ENCODE assay signal across 8 mouse cellular contexts in the genomic region with DNA sequence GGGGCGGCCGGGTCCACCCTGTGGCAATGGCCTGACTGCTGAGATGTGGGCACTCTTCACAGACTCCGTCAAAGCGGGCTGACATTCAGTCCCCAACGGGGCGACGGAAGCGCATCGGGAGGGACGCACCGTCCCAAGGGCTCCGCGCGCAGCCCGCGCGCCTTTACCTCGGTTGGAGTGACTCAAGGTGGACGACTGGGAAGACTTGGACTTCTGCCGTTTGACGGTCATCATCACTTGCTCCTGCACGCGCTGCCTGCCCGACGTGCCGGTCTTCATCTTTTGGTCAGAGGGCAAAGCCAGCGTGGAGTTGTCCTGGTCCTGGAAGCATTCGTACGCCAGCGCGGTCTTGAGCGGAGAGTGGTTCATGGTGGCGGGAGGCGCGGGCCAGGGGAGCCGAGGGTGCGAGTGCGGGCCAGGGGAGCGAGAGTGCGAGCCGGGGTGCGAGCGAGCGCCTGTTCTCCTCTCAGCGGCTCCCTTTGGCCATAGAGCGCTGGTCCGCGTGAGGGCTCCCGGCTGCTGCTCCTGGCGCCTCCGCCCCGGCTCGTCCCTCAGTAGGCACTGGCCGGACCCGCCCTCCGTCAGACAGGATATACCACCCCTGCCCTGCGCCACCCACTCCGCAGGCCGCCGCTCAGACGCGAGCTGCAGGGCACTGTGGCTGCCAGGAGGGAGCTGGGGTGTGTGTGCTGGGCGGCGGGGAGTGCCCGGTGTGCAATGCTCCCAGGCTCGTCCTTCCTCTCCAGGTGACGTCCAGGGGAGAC. TPM values are rescaled to one million over a fixed set of nuclear protein-coding genes. Genes with fewer than 3 reads are reported as not detected.
DNase-seq lines count a peak whose midpoint lies in the region; ATAC-seq and TF ChIP-seq lines count a peak whose summit lies in the region.
"Had no signal": no experiment of that assay in that cellular context is flagged by ENCODE, and none has a peak within 500 bp of the region (broad histone marks: within the 10 kb centered on the region; RNA-seq: fewer than 3 reads in every experiment).

A gene (minus strand): TSS at position 564 of the 764 bp plus-strand sequence.

- no peak for TF ChIP-seq CTCF in gastrocnemius, adult 2 months (IDR thresholded peaks at IDR 0.05)

- intact Hi-C loops in gastrocnemius, adult 2 months (cut with DNase I) = no loop called here

- H3K36me3 ChIP-seq in forebrain, embryonic 12.5 days (replicated peaks) = no peaks in the 10 kb centered on the region
- H3K36me3 ChIP-seq in limb, embryonic 15.5 days = no peaks in the 10 kb centered on the region
- H3K36me3 ChIP-seq in stomach, embryonic 16.5 days (ENCODE audit: control insufficient read depth, insufficient read depth, low read length) = no peaks in the 10 kb centered on the region

- no peaks in the 10 kb centered on the region for H3K9me3 ChIP-seq in forebrain, embryonic 12.5 days
- H3K9me3 ChIP-seq in limb, embryonic 15.5 days = no peaks in the 10 kb centered on the region
- no peaks in the 10 kb centered on the region for H3K9me3 ChIP-seq in stomach, embryonic 16.5 days (replicated peaks; ENCODE audit: control insufficient read depth, low read length)

- 0 out of 2 replicates have a peak, but pooled peaks cover 8% of the 10 kb centered on the region for H3K4me1 ChIP-seq in forebrain, embryonic 12.5 days
- H3K4me1 ChIP-seq in limb, embryonic 15.5 days = peaks cover 11% of the 10 kb centered on the region
- no peaks in the 10 kb centered on the region for H3K4me1 ChIP-seq in stomach, embryonic 16.5 days (ENCODE audit: control insufficient read depth, insufficient read depth, low read length)

- H3K4me2 ChIP-seq in forebrain, embryonic 12.5 days = peak within 1 kb of the TSS; percentile 41
- peak within 1 kb of the TSS; percentile 61 for H3K4me2 ChIP-seq in limb, embryonic 15.5 days
- H3K4me2 ChIP-seq in stomach, embryonic 16.5 days (ENCODE audit: low read depth, low read length) = peak within 1 kb of the TSS; percentile 44

- no peak within 1 kb of the TSS for H3K9ac ChIP-seq in forebrain, embryonic 12.5 days
- H3K9ac ChIP-seq in limb, embryonic 15.5 days = 0 out of 2 replicates have a peak within 1 kb of the TSS, but pooled peaks have one; percentile 20
- H3K9ac ChIP-seq in stomach, embryonic 16.5 days (ENCODE audit: low read length) = peak within 1 kb of the TSS; percentile 62

- ATAC-seq in forebrain, embryonic 12.5 days (ENCODE audit: low FRiP score) = no peak
- no peak for ATAC-seq in limb, embryonic 15.5 days (ENCODE audit: insufficient number of reproducible peaks, low FRiP score, low TSS enrichment, low read depth)
- peak; percentile 70 for ATAC-seq in stomach, embryonic 16.5 days (ENCODE audit: insufficient read depth, low FRiP score)

- H3K27me3 ChIP-seq in forebrain, embryonic 12.5 days = peaks cover 89% of the 10 kb centered on the region
- peaks cover 84% of the 10 kb centered on the region for H3K27me3 ChIP-seq in limb, embryonic 15.5 days
- H3K27me3 ChIP-seq in stomach, embryonic 16.5 days (ENCODE audit: control insufficient read depth, insufficient read depth, low read length) = peaks cover 49% of the 10 kb centered on the region

- WGBS in forebrain, embryonic 12.5 days = under 1% methylated on average over 63 of the region's 67 CpGs
- under 1% methylated on average over 67 of the region's 67 CpGs for WGBS in limb, embryonic 15.5 days
- WGBS in stomach, embryonic 16.5 days = under 1% methylated on average over 64 of the region's 67 CpGs

- peak within 1 kb of the TSS; percentile 25 for H3K4me3 ChIP-seq in forebrain, embryonic 12.5 days (replicated peaks)
- H3K4me3 ChIP-seq in limb, embryonic 15.5 days = peak within 1 kb of the TSS; percentile 46
- peak within 1 kb of the TSS; percentile 47 for H3K4me3 ChIP-seq in stomach, embryonic 16.5 days (replicated peaks; ENCODE audit: low read length)
- H3K4me3 ChIP-seq in gastrocnemius, adult 2 months = no peak within 1 kb of the TSS

- DNase-seq in ovary, postnatal 36 days (ENCODE audit: low spot score) = peak; percentile 24
- no peak for DNase-seq in ovary, postnatal 10 days (ENCODE audit: low spot score)
- DNase-seq in frontal cortex, postnatal 25 days (ENCODE audit: low spot score in 2 of 2) = no peak
- no peak for DNase-seq in gastrocnemius, adult 2 months

- no peak within 1 kb of the TSS for H3K27ac ChIP-seq in forebrain, embryonic 12.5 days
- peak within 1 kb of the TSS; percentile 43 for H3K27ac ChIP-seq in limb, embryonic 15.5 days
- peak within 1 kb of the TSS; percentile 55; the same call in 1 of the 2 replicates for H3K27ac ChIP-seq in stomach, embryonic 16.5 days (ENCODE audit: low read length)
- no peak within 1 kb of the TSS for H3K27ac ChIP-seq in gastrocnemius, adult 2 months

RNA-seq across cellular contexts. Expression of the gene that starts here (rescaled TPM):
- polyA plus RNA-seq in forebrain, embryonic 12.5 days (2016; fragmentation: Nextera tagmentation; extraction: Ambion mirVana) = 0.13 and 0.20 TPM in 2 replicates
- 72.6 and 89.7 TPM in 2 replicates for polyA plus RNA-seq in limb, embryonic 15.5 days (2015; fragmentation: Nextera tagmentation; extraction: Ambion mirVana)
- 49.8 and 67.2 TPM in 2 replicates for polyA plus RNA-seq in stomach, embryonic 16.5 days (2015; fragmentation: Nextera tagmentation; extraction: Ambion mirVana)
- not detected for total RNA-seq in gastrocnemius, adult 2 months (2021)
- polyA plus RNA-seq: liver, embryonic 16.5 days had no signal

Comparison
In these comparisons a context has a peak if more than half of its experiments do, and no peak if none do; other contexts are left out.
1. RNA of the gene that starts here (polyA plus RNA-seq): 72.6 to 89.7 TPM in limb, embryonic 15.5 days and 49.8 to 67.2 TPM in stomach, embryonic 16.5 days; 0.13 to 0.20 TPM in forebrain, embryonic 12.5 days; every median in the first group is over 10 times any median in the second.
2. H3K27ac ChIP-seq: peak in limb, embryonic 15.5 days (single experiment) and stomach, embryonic 16.5 days (single experiment); none in forebrain, embryonic 12.5 days (single experiment) and gastrocnemius, adult 2 months (single experiment).
3. Peak in every context shown above with its lines, with median percentiles within 50 percentile points of each other: H3K4me2 ChIP-seq.